Mouse (Mus musculus) brain, embryonic 14.5 days (tissue): ENCODE results near the gene Trcg1.

Source experiments
- CTCF ChIP-seq: fragments of 200-500 bp; IDR thresholded peaks from 2 replicates; pipeline ENCODE4 v1.5.1; 2012; ENCODE audit warnings: inconsistent platforms, mild to moderate bottlenecking, moderate library complexity, borderline replicate concordance; ENCODE audit not compliant: insufficient read depth, insufficient read length; ENCODE audit errors: extremely low read depth
- POLR2A ChIP-seq: fragments of 200-500 bp; IDR thresholded peaks from 2 replicates; pipeline ENCODE4 v1.6.1; 2012; ENCODE audit warnings: mild to moderate bottlenecking, inconsistent platforms, borderline replicate concordance; ENCODE audit not compliant: poor library complexity, insufficient read depth, insufficient read length, severe bottlenecking; ENCODE audit errors: extremely low read depth

GRCm38 (mm10) chr9:57261913-57262794, 25.8 kb downstream of the Trcg1 start, which contains the start of gene 1700017B05Rik:
- TF ChIP-seq CTCF (peak; percentile 65), POLR2A (peak; percentile 46; the same call in 1 of the 2 replicates)
